Mouse (Mus musculus) MEL (cell line): ENCODE measurements around the gene Vps35. TPM values are rescaled to one million over a fixed set of nuclear protein-coding genes. Genes with fewer than 3 reads are reported as not detected.

Experiments used
- DNase-seq: peaks from one replicate; pipeline ENCODE4 v3.0.0; 2011; ENCODE audit warnings: low read depth, low spot score
- H3K27ac ChIP-seq: 2 replicates; pipeline ENCODE4 v1.5.1; 2012; ENCODE audit warnings: low read depth, mild to moderate bottlenecking, control low read depth, low read length, moderate library complexity; ENCODE audit not compliant: control insufficient read depth
- H3K27me3 ChIP-seq, 2 experiments: fragments of 150-350 bp in 1 of 2; sonication (generic) in 1 of 2; 2 replicates each; pipeline ENCODE4 v1.6.1; 2012; ENCODE audit warnings: low read length in 2 of 2, mild to moderate bottlenecking in 2 of 2, improper control_type of control experiment in 1 of 2, moderate library complexity in 1 of 2; ENCODE audit not compliant: insufficient read depth in 2 of 2, control insufficient read depth in 1 of 2
- H3K36me3 ChIP-seq, 2 experiments: 2 replicates each; pipeline ENCODE4 v1.6.1; 2012 to 2014; ENCODE audit warnings: low read length in 2 of 2, improper control_type of control experiment in 1 of 2, inconsistent platforms in 1 of 2, mild to moderate bottlenecking in 1 of 2; ENCODE audit not compliant: insufficient read depth in 2 of 2, control insufficient read depth in 1 of 2
- H3K4me1 ChIP-seq, 2 experiments: fragments of 150-350 bp in 1 of 2; sonication (generic) in 1 of 2; 2 replicates each; pipeline ENCODE4 v1.6.1; 2012; ENCODE audit warnings: low read length in 2 of 2, improper control_type of control experiment in 1 of 2, mild to moderate bottlenecking in 1 of 2; ENCODE audit not compliant: insufficient read depth in 2 of 2, control insufficient read depth in 1 of 2
- H3K4me3 ChIP-seq, 2 experiments: fragments of 150-350 bp in 1 of 2; sonication (generic) in 1 of 2; 2 replicates each; pipeline ENCODE4 v1.5.1; 2012; ENCODE audit warnings: low read depth in 2 of 2, low read length in 2 of 2, mild to moderate bottlenecking in 2 of 2, moderate library complexity in 2 of 2, control low read depth in 1 of 2, improper control_type of control experiment in 1 of 2; ENCODE audit not compliant: control insufficient read depth in 1 of 2, insufficient read depth in 1 of 2
- H3K79me2 ChIP-seq: 2 replicates; pipeline ENCODE4 v1.6.1; 2012; ENCODE audit warnings: mild to moderate bottlenecking, low read length, moderate library complexity; ENCODE audit not compliant: control insufficient read depth, poor library complexity, insufficient read depth
- H3K9ac ChIP-seq: 2 replicates; pipeline ENCODE4 v1.6.1; 2012; ENCODE audit warnings: low read depth, mild to moderate bottlenecking, control low read depth, low read length, moderate library complexity; ENCODE audit not compliant: control insufficient read depth, poor library complexity, severe bottlenecking
- H3K9me3 ChIP-seq: fragments of 150-350 bp; sonication (generic); replicated peaks from 2 replicates; pipeline ENCODE4 v1.6.1; 2012; ENCODE audit warnings: mild to moderate bottlenecking, low read length, improper control_type of control experiment, moderate library complexity; ENCODE audit not compliant: insufficient read depth
- BHLHE40 ChIP-seq: IDR thresholded peaks from 2 replicates; pipeline ENCODE4 v1.6.1; 2012; ENCODE audit warnings: low read depth, mild to moderate bottlenecking, inconsistent platforms, low read length, improper control_type of control experiment, borderline replicate concordance
- CHD1 ChIP-seq: IDR thresholded peaks from 2 replicates; pipeline ENCODE4 v1.6.1; 2012; ENCODE audit warnings: low read depth, mild to moderate bottlenecking, inconsistent platforms, low read length, improper control_type of control experiment
- CHD2 ChIP-seq: IDR thresholded peaks from 2 replicates; pipeline ENCODE4 v1.6.1; 2011; ENCODE audit warnings: low read length, improper control_type of control experiment
- CTCF ChIP-seq, 3 experiments: IDR thresholded peaks in 2 of 3; conservative IDR thresholded peaks in 1 of 3; 2 replicates each; pipeline ENCODE4 v1.5.1; 2011 to 2012; ENCODE audit warnings: low read length in 3 of 3, low read depth in 2 of 3, mild to moderate bottlenecking in 2 of 3, improper control_type of control experiment in 1 of 3, inconsistent platforms in 1 of 3, mixed read lengths in 1 of 3, moderate library complexity in 1 of 3; ENCODE audit not compliant: control insufficient read depth in 1 of 3, insufficient read depth in 1 of 3, poor library complexity in 1 of 3, severe bottlenecking in 1 of 3
- E2F4 ChIP-seq: IDR thresholded peaks from 2 replicates; pipeline ENCODE4 v1.6.1; 2011; ENCODE audit warnings: low read depth, low read length, improper control_type of control experiment, borderline replicate concordance
- ELF1 ChIP-seq: IDR thresholded peaks from 2 replicates; pipeline ENCODE4 v1.6.1; 2014; ENCODE audit warnings: low read depth, mild to moderate bottlenecking, inconsistent platforms, low read length, improper control_type of control experiment, moderate library complexity
- ETS1 ChIP-seq: IDR thresholded peaks from 2 replicates; pipeline ENCODE4 v1.6.1; 2012; ENCODE audit warnings: low read depth, mild to moderate bottlenecking, inconsistent platforms, low read length, improper control_type of control experiment, moderate library complexity
- GABPA ChIP-seq: IDR thresholded peaks from 2 replicates; pipeline ENCODE4 v1.6.1; 2012; ENCODE audit warnings: low read depth, mild to moderate bottlenecking, inconsistent platforms, low read length, improper control_type of control experiment, moderate library complexity
- KAT2A ChIP-seq: conservative IDR thresholded peaks from 2 replicates; pipeline ENCODE4 v1.6.1; 2012; ENCODE audit warnings: low read depth, low read length, improper control_type of control experiment, inconsistent platforms
- MAX ChIP-seq: IDR thresholded peaks from 2 replicates; pipeline ENCODE4 v1.6.1; 2011; ENCODE audit warnings: low read length, improper control_type of control experiment
- MAZ ChIP-seq: IDR thresholded peaks from 2 replicates; pipeline ENCODE4 v1.6.1; 2012; ENCODE audit warnings: low read depth, mild to moderate bottlenecking, inconsistent platforms, low read length, improper control_type of control experiment
- MEF2A ChIP-seq: IDR thresholded peaks from 2 replicates; pipeline ENCODE4 v1.6.1; 2014; ENCODE audit warnings: low read depth, mild to moderate bottlenecking, inconsistent platforms, low read length, improper control_type of control experiment; ENCODE audit not compliant: poor library complexity, insufficient replicate concordance, severe bottlenecking; ENCODE audit errors: extremely low read depth
- MYC ChIP-seq: IDR thresholded peaks from 2 replicates; pipeline ENCODE4 v1.6.1; 2011; ENCODE audit warnings: low read depth, mild to moderate bottlenecking, low read length, improper control_type of control experiment, moderate library complexity
- NELFE ChIP-seq: IDR thresholded peaks from 2 replicates; pipeline ENCODE4 v1.6.1; 2011; ENCODE audit warnings: low read depth, low read length, improper control_type of control experiment
- POLR2A ChIP-seq, 2 experiments: IDR thresholded peaks; 2 replicates each; pipeline ENCODE4 v1.6.1; 2011 to 2012; ENCODE audit warnings: low read length in 2 of 2, mild to moderate bottlenecking in 2 of 2, control low read depth in 1 of 2, improper control_type of control experiment in 1 of 2, low read depth in 1 of 2, moderate library complexity in 1 of 2; ENCODE audit not compliant: control insufficient read depth in 1 of 2, insufficient read depth in 1 of 2, poor library complexity in 1 of 2
- RAD21 ChIP-seq: IDR thresholded peaks from 2 replicates; pipeline ENCODE4 v1.6.1; 2011; ENCODE audit warnings: mild to moderate bottlenecking, low read depth, low read length, improper control_type of control experiment
- RCOR1 ChIP-seq: IDR thresholded peaks from 2 replicates; pipeline ENCODE4 v1.6.1; 2012; ENCODE audit warnings: low read depth, mild to moderate bottlenecking, inconsistent platforms, low read length, improper control_type of control experiment
- SIN3A ChIP-seq: IDR thresholded peaks from 2 replicates; pipeline ENCODE4 v1.6.1; 2012; ENCODE audit warnings: low read length, improper control_type of control experiment, inconsistent platforms
- TCF12 ChIP-seq: IDR thresholded peaks from 2 replicates; pipeline ENCODE4 v1.6.1; 2014; ENCODE audit warnings: low read depth, mild to moderate bottlenecking, inconsistent platforms, low read length, improper control_type of control experiment, moderate library complexity
- UBTF ChIP-seq: IDR thresholded peaks from 2 replicates; pipeline ENCODE4 v1.6.1; 2012; ENCODE audit warnings: low read depth, mild to moderate bottlenecking, inconsistent platforms, low read length, improper control_type of control experiment, moderate library complexity, borderline replicate concordance; ENCODE audit not compliant: insufficient read depth
- USF1 ChIP-seq: IDR thresholded peaks from 2 replicates; pipeline ENCODE4 v1.6.1; 2014; ENCODE audit warnings: low read depth, mild to moderate bottlenecking, inconsistent platforms, low read length, improper control_type of control experiment, moderate library complexity
- USF2 ChIP-seq, 2 experiments: IDR thresholded peaks; 2 replicates each; pipeline ENCODE4 v1.6.1; 2011 to 2012; ENCODE audit warnings: improper control_type of control experiment in 2 of 2, low read length in 2 of 2, borderline replicate concordance in 1 of 2, inconsistent platforms in 1 of 2, low read depth in 1 of 2, mild to moderate bottlenecking in 1 of 2; ENCODE audit not compliant: insufficient read depth in 1 of 2
- ZC3H11A ChIP-seq: IDR thresholded peaks from 2 replicates; pipeline ENCODE4 v1.6.1; 2012; ENCODE audit warnings: low read depth, mild to moderate bottlenecking, inconsistent platforms, low read length, improper control_type of control experiment
- ZKSCAN1 ChIP-seq: IDR thresholded peaks from 2 replicates; pipeline ENCODE4 v1.6.1; 2012; ENCODE audit warnings: low read depth, mild to moderate bottlenecking, inconsistent platforms, low read length, improper control_type of control experiment, moderate library complexity
- ZNF384 ChIP-seq: IDR thresholded peaks from 2 replicates; pipeline ENCODE4 v1.6.1; 2012; ENCODE audit warnings: low read depth, mild to moderate bottlenecking, inconsistent platforms, low read length, improper control_type of control experiment
- polyA plus RNA-seq, 2 experiments: library from polyadenylated mRNA; stranded (reverse) in 1 of 2; unstranded in 1 of 2; fragments of >175 nt in 1 of 2; fragments of >200 nt in 1 of 2; gene quantifications; 2 replicates each; pipeline versions ENCODE4 v1.2.1 to v1.2.4; 2012; ENCODE audit warnings: low replicate concordance in 2 of 2, low read depth in 1 of 2; ENCODE audit not compliant: insufficient read length in 2 of 2, insufficient read depth in 1 of 2, missing spikeins in 1 of 2
- total RNA-seq: library from RNA; depleted of rRNA; stranded (reverse); fragments of 300-350 nt; gene quantifications from 2 replicates; pipeline ENCODE4 v1.2.3, GENCODE M21; 2012

Gene Vps35
- total and polyA plus RNA-seq, 3 experiments: 68.4 to 91.5 TPM; not detected in 1

DNA sequence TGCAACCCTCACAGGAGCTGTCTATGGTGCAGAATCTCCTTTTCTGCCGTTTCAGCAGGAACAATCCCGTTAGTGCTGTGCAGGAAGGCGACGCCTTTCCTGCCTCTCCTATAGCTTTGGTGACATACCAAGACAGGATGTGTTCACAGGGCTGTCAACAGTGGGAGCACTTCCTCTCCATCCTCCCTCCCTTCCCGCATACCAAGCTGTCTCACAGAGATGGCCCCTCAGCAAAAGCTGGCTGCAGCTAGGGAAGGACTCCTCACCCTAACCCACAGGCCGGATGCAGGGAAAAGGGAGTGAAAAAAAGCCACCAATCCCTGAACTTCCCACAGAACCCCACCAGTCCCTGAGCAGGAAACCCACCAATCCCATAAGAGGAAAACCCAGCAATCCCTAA, 78.6 kb downstream of the Vps35 start:
- Histone ChIP-seq H3K4me1 (no peaks in the 10 kb centered on the region), H3K27me3 (no peaks in the 10 kb centered on the region; a peak in 1 of 4 replicates), H3K36me3 (no peaks in the 10 kb centered on the region), H3K9me3 (no peaks in the 10 kb centered on the region), H3K4me3 (no peak overlapping the region)
- DNase-seq: peak; percentile 42
- TF ChIP-seq CHD2 (no peak), ZNF384 (no peak), TCF12 (no peak), ZC3H11A (no peak), KAT2A (no peak), USF1 (no peak), BHLHE40 (no peak), RCOR1 (no peak), NELFE (no peak), ZKSCAN1 (no peak), POLR2A (IDR thresholded peaks at IDR 0.05; ENCODE audit: control insufficient read depth in 1 of 2, insufficient read depth in 1 of 2, low read depth in 1 of 2, low read length in 2 of 2, poor library complexity in 1 of 2) (no peak), USF2 (IDR thresholded peaks at IDR 0.05; ENCODE audit: borderline replicate concordance in 1 of 2, insufficient read depth in 1 of 2, low read depth in 1 of 2, low read length in 2 of 2) (no peak), CTCF (IDR thresholded peaks at IDR 0.05 in 2 of 3, conservative IDR thresholded peaks at IDR 0.05 in 1 of 3; ENCODE audit: control insufficient read depth in 1 of 3, insufficient read depth in 1 of 3, low read depth in 2 of 3, low read length in 3 of 3, poor library complexity in 1 of 3, severe bottlenecking in 1 of 3) (no peak)
- TF ChIP-seq, all 39 proteins: peak for 0
- Histone ChIP-seq H3K27ac (no peak overlapping the region), H3K9ac (no peak overlapping the region), H3K79me2 (no peaks in the 10 kb centered on the region)

GRCm38 (mm10) chr8:85220220-85220619, 79.4 kb downstream of the Vps35 start:
- Histone ChIP-seq H3K9me3 (no peaks in the 10 kb centered on the region), H3K27ac (no peak overlapping the region), H3K4me1 (no peaks in the 10 kb centered on the region), H3K79me2 (no peaks in the 10 kb centered on the region), H3K27me3 (no peaks in the 10 kb centered on the region; a peak in 1 of 4 replicates), H3K9ac (no peak overlapping the region), H3K4me3 (no peak overlapping the region), H3K36me3 (no peaks in the 10 kb centered on the region)
- no peak for DNase-seq
- TF ChIP-seq E2F4: no peak
- no peak for TF ChIP-seq UBTF
- TF ChIP-seq USF1: no peak
- no peak for TF ChIP-seq RCOR1
- no peak for TF ChIP-seq ELF1
- TF ChIP-seq MAX: no peak
- no peak for TF ChIP-seq ETS1
- no peak for TF ChIP-seq MYC
- TF ChIP-seq SIN3A: no peak
- TF ChIP-seq CHD1: no peak
- TF ChIP-seq GABPA: no peak
- TF ChIP-seq TCF12: no peak
- TF ChIP-seq RAD21: no peak
- no peak for TF ChIP-seq MAZ
- TF ChIP-seq MEF2A: no peak
